Mouse (Mus musculus): ENCODE results near the gene Map3k19. TPM values are rescaled to one million over a fixed set of nuclear protein-coding genes. Genes with fewer than 3 reads are reported as not detected.

The Map3k19 gene
- polyA plus RNA-seq, 1 experiment from 2014 or later: 0.11 TPM

DNA sequence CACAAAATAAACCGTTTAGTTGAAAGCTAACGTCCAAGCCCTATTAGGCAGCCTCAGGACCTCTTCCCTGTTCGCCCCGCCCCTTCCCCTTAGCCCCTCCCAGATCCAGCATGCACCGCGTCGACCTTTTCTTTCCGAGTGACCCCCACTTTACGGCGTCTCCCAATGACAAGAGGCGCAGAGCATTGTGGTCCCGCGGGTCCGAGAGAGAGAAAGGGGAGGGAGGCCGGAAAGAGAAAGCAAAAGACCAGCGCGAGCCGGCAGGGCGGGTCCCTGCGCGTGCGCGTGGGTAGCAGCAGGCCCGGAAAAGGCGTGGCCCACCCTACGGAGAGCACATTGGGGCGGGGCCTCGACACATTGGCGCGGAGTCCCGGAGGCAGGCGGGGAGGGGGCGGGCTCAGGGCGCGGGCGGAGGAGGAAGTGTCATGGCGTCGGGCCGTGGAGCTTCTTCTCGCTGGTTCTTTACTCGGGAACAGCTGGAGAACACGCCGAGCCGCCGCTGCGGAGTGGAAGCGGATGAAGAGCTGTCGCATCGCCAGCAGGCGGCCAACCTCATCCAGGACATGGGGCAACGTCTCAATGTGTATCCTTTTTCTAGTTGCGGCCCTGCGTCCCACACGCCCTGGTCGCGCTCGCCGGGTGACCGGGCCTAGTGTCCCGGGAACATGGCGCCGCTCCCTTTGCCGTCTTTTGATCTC is 80.9 kb downstream of the Map3k19 start, which contains the start of gene Ccnt2:
Gene Ccnt2 (plus strand): TSS at position 362 of the 698 bp plus-strand sequence.
- peaks cover 27% of the 10 kb centered on the region for H3K4me1 ChIP-seq (replicated peaks)
- H3K9ac ChIP-seq: peak within 1 kb of the TSS; percentile 85
- peak; percentile 100 for ATAC-seq (replicated peaks; ENCODE audit: insufficient number of reproducible peaks, insufficient read depth, low FRiP score, low read depth)
- no peaks in the 10 kb centered on the region for H3K27me3 ChIP-seq
- peak within 1 kb of the TSS; percentile 97 for H3K27ac ChIP-seq
- H3K36me3 ChIP-seq: no peaks in the 10 kb centered on the region
- no peaks in the 10 kb centered on the region for H3K9me3 ChIP-seq (replicated peaks)
- H3K4me3 ChIP-seq: peak within 1 kb of the TSS; percentile 76
- peak within 1 kb of the TSS; percentile 77 for H3K4me2 ChIP-seq
- WGBS: under 1% methylated on average over 62 of the region's 63 CpGs

DNA sequence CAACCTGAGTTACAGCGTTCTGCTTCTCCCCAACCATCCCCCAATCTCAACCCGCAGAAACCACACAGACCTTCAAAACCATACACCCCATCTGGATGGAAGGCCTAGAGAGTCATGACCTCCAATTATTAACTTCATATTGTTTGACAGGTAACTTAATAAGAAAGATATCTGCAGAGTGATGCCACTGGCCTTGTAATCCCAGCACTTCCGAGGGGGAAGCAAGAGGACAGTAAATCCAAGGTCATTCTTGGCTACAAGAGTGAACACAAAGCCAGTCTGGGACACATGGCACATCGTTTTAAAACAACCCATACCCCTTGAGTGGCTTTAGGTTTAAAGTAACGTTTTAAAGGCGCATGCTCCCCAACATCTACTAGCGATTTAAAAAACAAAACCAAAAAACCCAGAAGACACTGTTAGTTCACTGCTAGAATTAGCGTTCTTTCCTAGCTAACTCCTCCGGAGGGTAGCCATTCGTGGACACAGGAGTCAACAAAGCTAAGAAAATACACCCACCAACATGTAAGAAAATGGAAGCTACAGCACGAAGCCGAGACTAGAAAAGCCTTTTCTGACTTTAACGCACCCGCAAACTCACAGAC is 81.5 kb downstream of the Map3k19 start:
- Histone ChIP-seq H3K9me3 (replicated peaks) (no peaks in the 10 kb centered on the region), H3K27me3 (no peaks in the 10 kb centered on the region), H3K4me2 (peak overlapping the region; percentile 68), H3K4me1 (replicated peaks) (peaks cover 22% of the 10 kb centered on the region), H3K36me3 (no peaks in the 10 kb centered on the region), H3K9ac (peak overlapping the region; percentile 57), H3K27ac (peak overlapping the region; percentile 97), H3K4me3 (peak overlapping the region; percentile 76)
- WGBS: 1% methylated on average over 14 of the region's 14 CpGs
- ATAC-seq (replicated peaks; ENCODE audit: insufficient number of reproducible peaks, insufficient read depth, low FRiP score, low read depth): no peak; the same call in 1 of the 2 replicates

DNA sequence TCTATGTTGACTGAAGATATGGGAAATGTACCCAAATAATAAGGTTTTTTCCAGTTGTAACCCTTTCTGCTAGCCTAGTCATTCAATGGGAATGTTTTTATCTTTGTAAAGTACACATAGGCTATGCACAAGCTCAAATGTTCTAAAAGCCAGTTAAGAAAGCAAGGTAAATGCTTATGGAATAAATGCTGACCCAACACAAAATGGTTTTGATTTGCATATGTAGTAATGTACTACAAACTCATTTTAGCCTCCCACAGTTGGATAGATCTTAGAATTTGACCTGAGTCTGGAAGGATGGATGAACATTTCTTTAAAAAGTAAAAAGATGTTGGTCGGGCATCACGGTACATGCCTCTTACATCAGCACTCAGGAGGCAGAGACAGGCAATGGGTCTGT is 88.1 kb downstream of the Map3k19 start:
- H3K27ac ChIP-seq: no peak overlapping the region
- no peaks in the 10 kb centered on the region for H3K9me3 ChIP-seq (replicated peaks)
- no peak for ATAC-seq (replicated peaks; ENCODE audit: insufficient number of reproducible peaks, insufficient read depth, low FRiP score, low read depth)
- H3K4me1 ChIP-seq (replicated peaks): no peaks in the 10 kb centered on the region
- no peak overlapping the region for H3K9ac ChIP-seq
- no peak overlapping the region for H3K4me3 ChIP-seq
- no peaks in the 10 kb centered on the region for H3K36me3 ChIP-seq
- H3K4me2 ChIP-seq: no peak overlapping the region
- no peaks in the 10 kb centered on the region for H3K27me3 ChIP-seq
- WGBS: 89% methylated on average over 2 of the region's 2 CpGs

DNA sequence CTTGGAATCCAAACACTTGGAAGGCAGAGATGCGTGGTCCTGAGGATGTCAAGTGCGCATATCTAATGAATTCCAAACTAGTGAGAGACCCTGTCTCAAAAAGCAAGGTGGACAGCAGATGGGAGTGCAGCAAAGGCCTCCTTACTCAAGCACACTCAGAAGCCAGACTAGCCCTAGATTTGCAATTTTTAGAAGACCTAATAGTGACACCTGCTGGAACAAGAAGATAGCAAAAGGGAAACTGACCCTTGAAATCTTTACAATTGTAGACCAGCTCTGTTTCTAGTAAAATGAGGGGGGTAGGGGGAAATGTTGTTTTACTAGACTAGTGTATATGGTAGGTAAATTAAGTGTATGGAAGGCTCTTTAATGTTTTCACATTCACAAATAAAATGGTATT is 89.4 kb downstream of the Map3k19 start:
- H3K27me3 ChIP-seq: no peaks in the 10 kb centered on the region
- WGBS: 53% methylated on average over 2 of the region's 2 CpGs
- H3K4me3 ChIP-seq: no peak overlapping the region

More for the DNA sequence above, 89.4 kb downstream of the Map3k19 start:
- no peak overlapping the region for H3K9ac ChIP-seq
- ATAC-seq (replicated peaks; ENCODE audit: insufficient number of reproducible peaks, insufficient read depth, low FRiP score, low read depth): no peak
- H3K9me3 ChIP-seq (replicated peaks): no peaks in the 10 kb centered on the region
- H3K4me1 ChIP-seq (replicated peaks): no peaks in the 10 kb centered on the region
- H3K36me3 ChIP-seq: no peaks in the 10 kb centered on the region
- H3K4me2 ChIP-seq: no peak overlapping the region
- no peak overlapping the region for H3K27ac ChIP-seq

Other genes starting within 250 kb of the Map3k19 start
- gene Tmem163, start 175.5 kb downstream of the Map3k19 start, polyA plus RNA-seq (2015; fragmentation: Nextera tagmentation; extraction: Ambion mirVana): 12.5 and 17.6 TPM in 2 replicates
- gene Acmsd, start 125.6 kb downstream of the Map3k19 start, polyA plus RNA-seq (2015; fragmentation: Nextera tagmentation; extraction: Ambion mirVana): 0.35 and 0.51 TPM in 2 replicates
- 59.9 and 62.5 TPM in 2 replicates for gene Ccnt2, start 80.9 kb downstream of the Map3k19 start, polyA plus RNA-seq (2015; fragmentation: Nextera tagmentation; extraction: Ambion mirVana)
- gene Rab3gap1, start 13.7 kb upstream of the Map3k19 start, polyA plus RNA-seq (2015; fragmentation: Nextera tagmentation; extraction: Ambion mirVana): 23.9 and 24.7 TPM in 2 replicates
- 5.3 and 5.7 TPM in 2 replicates for gene Zranb3, start 248.0 kb upstream of the Map3k19 start, polyA plus RNA-seq (2015; fragmentation: Nextera tagmentation; extraction: Ambion mirVana)
- gene R3hdm1, start 248.3 kb upstream of the Map3k19 start, polyA plus RNA-seq (2015; fragmentation: Nextera tagmentation; extraction: Ambion mirVana): 46.2 and 46.6 TPM in 2 replicates

Measured in heart, embryonic 15.5 days (tissue).